17 mouse cellular contexts compared by ENCODE assay signal in genomic region chr2:48619042-48619441, GRCm38 (mm10).
A peak's percentile ranks its signal among the peaks of the same experiment; 100 is the strongest.
DNase-seq lines count a peak whose midpoint lies in the region; ATAC-seq lines count a peak whose summit lies in the region.
"Had no signal": no experiment of that assay in that cellular context is flagged by ENCODE, and none has a peak within 500 bp of the region (broad histone marks: within the 10 kb centered on the region; RNA-seq: fewer than 3 reads in every experiment).

No protein-coding gene starts in this region.

- H3K9ac ChIP-seq in kidney, embryonic 16.5 days (replicated peaks; ENCODE audit: low read length): no peak overlapping the region
- no peak overlapping the region for H3K9ac ChIP-seq in midbrain, embryonic 13.5 days (replicated peaks)
- H3K9ac ChIP-seq: forebrain, embryonic 12.5 days; heart, embryonic 12.5 days; limb, embryonic 12.5 days; liver, embryonic 14.5 days; neural tube, embryonic 13.5 days had no signal

- DNase-seq in kidney, adult 11 months: peak; percentile 46
- no peak for DNase-seq in kidney, adult 18-20 months
- peak; percentile 2 for DNase-seq in lung, postnatal 36 days
- DNase-seq in testis, postnatal 10 days (ENCODE audit: low spot score): no peak
- DNase-seq: adrenal gland, postnatal 10 days; cerebellum, postnatal 25 days; gastrocnemius, postnatal 10 days had no signal

- H3K4me2 ChIP-seq in kidney, embryonic 16.5 days (replicated peaks; ENCODE audit: low read depth, low read length): no peak overlapping the region
- no peak overlapping the region for H3K4me2 ChIP-seq in midbrain, embryonic 13.5 days (replicated peaks)
- H3K4me2 ChIP-seq: forebrain, embryonic 12.5 days; heart, embryonic 12.5 days; limb, embryonic 12.5 days; neural tube, embryonic 13.5 days had no signal

- H3K27ac ChIP-seq in brown adipose tissue, adult 24 weeks (replicated peaks; ENCODE audit: low read depth, low read length): 0 out of 2 replicates have a peak overlapping the region, but pooled peaks have one; percentile 8
- H3K27ac ChIP-seq in kidney, embryonic 16.5 days (ENCODE audit: low read length): no peak overlapping the region
- H3K27ac ChIP-seq in midbrain, embryonic 13.5 days: no peak overlapping the region
- H3K27ac ChIP-seq: forebrain, embryonic 12.5 days; left cerebral cortex, adult 2 months; limb, embryonic 12.5 days; liver, embryonic 14.5 days; neural tube, embryonic 13.5 days had no signal

- 19% methylated on average over 5 of the region's 5 CpGs for WGBS in kidney, embryonic 16.5 days
- 79% methylated on average over 5 of the region's 5 CpGs for WGBS in midbrain, embryonic 13.5 days

- H3K4me1 ChIP-seq in brown adipose tissue, adult 24 weeks (ENCODE audit: control insufficient read depth, insufficient read depth, insufficient read length, low read length): peaks cover 10% of the 10 kb centered on the region
- peaks cover 6% of the 10 kb centered on the region; the same call in 1 of the 2 replicates for H3K4me1 ChIP-seq in kidney, embryonic 16.5 days (ENCODE audit: insufficient read depth, low read length)
- 0 out of 2 replicates have a peak, but pooled peaks cover 6% of the 10 kb centered on the region for H3K4me1 ChIP-seq in midbrain, embryonic 13.5 days (replicated peaks)

- no peaks in the 10 kb centered on the region for H3K27me3 ChIP-seq in kidney, embryonic 16.5 days (ENCODE audit: insufficient read depth, low read length)
- no peaks in the 10 kb centered on the region for H3K27me3 ChIP-seq in midbrain, embryonic 13.5 days
- H3K27me3 ChIP-seq: forebrain, embryonic 12.5 days; heart, embryonic 12.5 days; limb, embryonic 12.5 days; neural tube, embryonic 13.5 days had no signal

- peak; percentile 87; the same call in 1 of the 2 replicates for ATAC-seq in kidney, embryonic 16.5 days (ENCODE audit: low FRiP score, low TSS enrichment)
- ATAC-seq in midbrain, embryonic 13.5 days: no peak
- ATAC-seq: inflammation-experienced regulatory T-cells, adult 6 months had no signal

- no peak overlapping the region for H3K4me3 ChIP-seq in brown adipose tissue, adult 24 weeks (ENCODE audit: insufficient read depth, low read depth, low read length)
- H3K4me3 ChIP-seq in kidney, embryonic 16.5 days (ENCODE audit: low read length): no peak overlapping the region
- H3K4me3 ChIP-seq in midbrain, embryonic 13.5 days (replicated peaks): no peak overlapping the region
- H3K4me3 ChIP-seq: forebrain, embryonic 12.5 days; heart, embryonic 12.5 days; left cerebral cortex, adult 2 months; limb, embryonic 12.5 days; neural tube, embryonic 13.5 days had no signal

- no peaks in the 10 kb centered on the region for H3K9me3 ChIP-seq in kidney, embryonic 16.5 days (ENCODE audit: low read length)
- H3K9me3 ChIP-seq in midbrain, embryonic 13.5 days: no peaks in the 10 kb centered on the region
- H3K9me3 ChIP-seq: forebrain, embryonic 12.5 days; heart, embryonic 12.5 days; limb, embryonic 12.5 days; neural tube, embryonic 13.5 days had no signal

- no peaks in the 10 kb centered on the region for H3K36me3 ChIP-seq in kidney, embryonic 16.5 days (ENCODE audit: insufficient read depth, low read length)
- H3K36me3 ChIP-seq in midbrain, embryonic 13.5 days: no peaks in the 10 kb centered on the region
- H3K36me3 ChIP-seq: forebrain, embryonic 12.5 days; heart, embryonic 12.5 days; limb, embryonic 12.5 days; neural tube, embryonic 13.5 days had no signal

Comparison
In these comparisons a context has a peak if more than half of its experiments do, and no peak if none do; other contexts are left out.
1. DNase-seq: peak in kidney, adult 11 months (single experiment) and lung, postnatal 36 days (single experiment); none in kidney, adult 18-20 months (single experiment) and testis, postnatal 10 days (single experiment).